Mouse (Mus musculus) CH12.LX (cell line): ENCODE data around the gene Dlx3.

Experiments used
- CTCF ChIP-seq, 2 experiments: IDR thresholded peaks in 1 of 2; conservative IDR thresholded peaks in 1 of 2; 2 replicates each; pipeline ENCODE4 v1.5.1; 2011 to 2012; ENCODE audit warnings: low read depth in 2 of 2, low read length in 2 of 2, improper control_type of control experiment in 1 of 2, inconsistent platforms in 1 of 2, mild to moderate bottlenecking in 1 of 2, moderate library complexity in 1 of 2
- ELF1 ChIP-seq: IDR thresholded peaks from 2 replicates; pipeline ENCODE4 v1.6.1; 2014; ENCODE audit warnings: low read depth, mild to moderate bottlenecking, inconsistent platforms, low read length, improper control_type of control experiment
- EP300 ChIP-seq: IDR thresholded peaks from 2 replicates; pipeline ENCODE4 v1.6.1; 2011; ENCODE audit warnings: low read length, improper control_type of control experiment
- JUND ChIP-seq: conservative IDR thresholded peaks from 2 replicates; pipeline ENCODE4 v1.6.1; 2011; ENCODE audit warnings: low read depth, low read length, improper control_type of control experiment
- KAT2A ChIP-seq: IDR thresholded peaks from 2 replicates; pipeline ENCODE4 v1.6.1; 2012; ENCODE audit warnings: low read length, improper control_type of control experiment, inconsistent platforms; ENCODE audit not compliant: insufficient replicate concordance
- MAX ChIP-seq: IDR thresholded peaks from 2 replicates; pipeline ENCODE4 v1.6.1; 2011; ENCODE audit warnings: low read length, improper control_type of control experiment
- NELFE ChIP-seq: IDR thresholded peaks from 2 replicates; pipeline ENCODE4 v1.6.1; 2011; ENCODE audit warnings: low read depth, low read length, improper control_type of control experiment
- POLR2A ChIP-seq: IDR thresholded peaks from 2 replicates; pipeline ENCODE4 v1.6.1; 2011; ENCODE audit warnings: low read depth, mild to moderate bottlenecking, improper control_type of control experiment, low read length
- UBTF ChIP-seq: IDR thresholded peaks from 2 replicates; pipeline ENCODE4 v1.6.1; 2012; ENCODE audit warnings: low read depth, mild to moderate bottlenecking, inconsistent platforms, low read length, improper control_type of control experiment, moderate library complexity
- USF2 ChIP-seq: conservative IDR thresholded peaks from 2 replicates; pipeline ENCODE4 v1.6.1; 2011; ENCODE audit warnings: low read depth, low read length, improper control_type of control experiment
- ZKSCAN1 ChIP-seq: IDR thresholded peaks from 2 replicates; pipeline ENCODE4 v1.6.1; 2012; ENCODE audit warnings: low read depth, inconsistent platforms, low read length, improper control_type of control experiment, borderline replicate concordance
- ZMIZ1 ChIP-seq: IDR thresholded peaks from 2 replicates; pipeline ENCODE4 v1.6.1; 2012; ENCODE audit warnings: low read depth, mild to moderate bottlenecking, inconsistent platforms, low read length, improper control_type of control experiment
- ZNF384 ChIP-seq: IDR thresholded peaks from 2 replicates; pipeline ENCODE4 v1.6.1; 2012; ENCODE audit warnings: low read depth, low read length, improper control_type of control experiment, inconsistent platforms

GRCm38 (mm10) chr11:95157356-95157755, 37.4 kb downstream of the Dlx3 start:
- TF ChIP-seq CTCF (conservative IDR thresholded peaks at IDR 0.05 in 1 of 2, IDR thresholded peaks at IDR 0.05 in 1 of 2; ENCODE audit: low read depth in 2 of 2, low read length in 2 of 2): peak in 1 of 2 experiments; percentile 66; a peak in 2 of 4 replicates
- TF ChIP-seq POLR2A: no peak
- peak; percentile 14; the same call in 1 of the 2 replicates for TF ChIP-seq EP300
- 0 out of 2 replicates have a peak, but pooled peaks have one; percentile 23 for TF ChIP-seq UBTF
- no peak for TF ChIP-seq ZKSCAN1
- TF ChIP-seq ZMIZ1: no peak
- no peak for TF ChIP-seq MAX
- TF ChIP-seq USF2: no peak; the same call in 1 of the 2 replicates
- no peak for TF ChIP-seq ZNF384
- TF ChIP-seq NELFE: no peak
- no peak for TF ChIP-seq KAT2A
- no peak for TF ChIP-seq JUND
- 0 out of 2 replicates have a peak, but pooled peaks have one; percentile 10 for TF ChIP-seq ELF1
